Mouse (Mus musculus): Measurements from ENCODE around the gene Zranb3. TPM values are rescaled to one million over a fixed set of nuclear protein-coding genes. Genes with fewer than 3 reads are reported as not detected.

Zranb3 gene
- total RNA-seq, 1 experiment from 2014 or later, result 23.0 TPM

GRCm38 (mm10) chr1:127915316-127915715, 187.5 kb downstream of the Zranb3 start:
- no peak for ATAC-seq (replicated peaks in 1 of 2; ENCODE audit: insufficient read depth in 1 of 2, low FRiP score in 2 of 2, low TSS enrichment in 1 of 2, low read depth in 1 of 2, poor library complexity in 2 of 2, severe bottlenecking in 2 of 2)

- ATAC-seq (replicated peaks in 1 of 2; ENCODE audit: insufficient read depth in 1 of 2, low FRiP score in 2 of 2, low TSS enrichment in 1 of 2, low read depth in 1 of 2, poor library complexity in 2 of 2, severe bottlenecking in 2 of 2), result no peak
Observed at GRCm38 (mm10) chr1:127913116-127913515, 189.7 kb downstream of the Zranb3 start.

- ATAC-seq (replicated peaks in 1 of 2; ENCODE audit: insufficient read depth in 1 of 2, low FRiP score in 2 of 2, low TSS enrichment in 1 of 2, low read depth in 1 of 2, poor library complexity in 2 of 2, severe bottlenecking in 2 of 2), result no peak
Observed at GRCm38 (mm10) chr1:127904774-127905385, 198.0 kb downstream of the Zranb3 start.

Other genes with a start within 250 kb of the Zranb3 start
- 0.69 and 2.4 TPM in 2 replicates for gene Map3k19, start 248.0 kb downstream of the Zranb3 start, total RNA-seq (2017)
- gene Rab3gap1, start 234.3 kb downstream of the Zranb3 start, total RNA-seq (2017), result 62.9 and 74.7 TPM in 2 replicates
- 68.8 and 86.6 TPM in 2 replicates for gene R3hdm1, start 254 bp upstream of the Zranb3 start, total RNA-seq (2017)
- gene Ubxn4, start 140.9 kb upstream of the Zranb3 start, total RNA-seq (2017), result 88.2 and 130 TPM in 2 replicates
- 0.10 and 0.63 TPM in 2 replicates for gene Lct, start 225.3 kb upstream of the Zranb3 start, total RNA-seq (2017)